In genomic region chr11:36036061-36036695, GRCm38 (mm10) we compare ENCODE assay signal across 10 mouse cellular contexts. TPM values are rescaled to one million over a fixed set of nuclear protein-coding genes. Genes with fewer than 3 reads are reported as not detected.
DNase-seq lines count a peak whose midpoint lies in the region; ATAC-seq and TF ChIP-seq lines count a peak whose summit lies in the region.
"Had no signal": no experiment of that assay in that cellular context is flagged by ENCODE, and none has a peak within 500 bp of the region (broad histone marks: within the 10 kb centered on the region; RNA-seq: fewer than 3 reads in every experiment).

No protein-coding gene starts in this region.

- H3K9ac ChIP-seq in midbrain, embryonic 11.5 days (ENCODE audit: low read length), result no peak overlapping the region
- H3K9ac ChIP-seq in lung, postnatal 0 days (replicated peaks; ENCODE audit: low read depth), result no peak overlapping the region
- H3K9ac ChIP-seq: liver, embryonic 15.5 days had no signal

- intact Hi-C loops in heart, postnatal 25 days (cut with DNase I), result no loop called here

- DNase-seq in midbrain, embryonic 11.5 days (ENCODE audit: low spot score, missing footprints), result peak; percentile 81
- DNase-seq in midbrain, embryonic 10.5 days (ENCODE audit: low spot score), result no peak
- peak; percentile 99 for DNase-seq in fibroblast of lung, adult 2 months (ENCODE audit: low read depth)
- DNase-seq in heart, postnatal 25 days (ENCODE audit: low spot score), result peak; percentile 68
- peak; percentile 82 for DNase-seq in layer of hippocampus, adult 11-12 months (ENCODE audit: low spot score)
- DNase-seq in lung, postnatal 0 days (ENCODE audit: low spot score), result peak; percentile 94
- peak; percentile 72 to 77 for DNase-seq in right cerebral cortex, postnatal 10 days (ENCODE audit: low spot score in 2 of 2)

- no peaks in the 10 kb centered on the region for H3K9me3 ChIP-seq in midbrain, embryonic 11.5 days (ENCODE audit: control insufficient read depth, low read length)
- H3K9me3 ChIP-seq in midbrain, embryonic 10.5 days (replicated peaks), result no peaks in the 10 kb centered on the region
- no peaks in the 10 kb centered on the region for H3K9me3 ChIP-seq in lung, postnatal 0 days (ENCODE audit: low read length)
- H3K9me3 ChIP-seq: liver, embryonic 15.5 days had no signal

- H3K4me2 ChIP-seq in midbrain, embryonic 11.5 days, result no peak overlapping the region
- H3K4me2 ChIP-seq in lung, postnatal 0 days (replicated peaks; ENCODE audit: low read depth, low read length), result no peak overlapping the region
- H3K4me2 ChIP-seq: liver, embryonic 15.5 days had no signal

- peak; percentile 29 for TF ChIP-seq CTCF in lung, postnatal 0 days (IDR thresholded peaks at IDR 0.05)

- peak; percentile 23; the same call in 1 of the 2 replicates for TF ChIP-seq EP300 in lung, postnatal 0 days (IDR thresholded peaks at IDR 0.05)

- H3K36me3 ChIP-seq in midbrain, embryonic 11.5 days (ENCODE audit: control insufficient read depth, insufficient read depth, low read length), result no peaks in the 10 kb centered on the region
- peaks cover 3% of the 10 kb centered on the region; the same call in 1 of the 2 replicates for H3K36me3 ChIP-seq in midbrain, embryonic 10.5 days
- no peaks in the 10 kb centered on the region for H3K36me3 ChIP-seq in lung, postnatal 0 days (ENCODE audit: insufficient read depth, low read length)
- H3K36me3 ChIP-seq: G1E; liver, embryonic 15.5 days had no signal

- H3K27ac ChIP-seq in midbrain, embryonic 11.5 days (ENCODE audit: low read depth, low read length), result no peak overlapping the region
- no peak overlapping the region for H3K27ac ChIP-seq in midbrain, embryonic 10.5 days (replicated peaks)
- H3K27ac ChIP-seq in lung, postnatal 0 days (ENCODE audit: low read length), result peak overlapping the region; percentile 47
- H3K27ac ChIP-seq: liver, embryonic 15.5 days had no signal

- no peak overlapping the region for H3K4me3 ChIP-seq in midbrain, embryonic 11.5 days (ENCODE audit: low read depth, low read length)
- no peak overlapping the region for H3K4me3 ChIP-seq in midbrain, embryonic 10.5 days
- no peak overlapping the region for H3K4me3 ChIP-seq in lung, postnatal 0 days (ENCODE audit: low read depth, low read length)
- H3K4me3 ChIP-seq: liver, embryonic 15.5 days had no signal

- 49% methylated on average over 7 of the region's 7 CpGs for WGBS in midbrain, embryonic 11.5 days
- WGBS in midbrain, embryonic 10.5 days, result 59% methylated on average over 7 of the region's 7 CpGs
- WGBS in lung, postnatal 0 days, result 21% methylated on average over 7 of the region's 7 CpGs

- no peaks in the 10 kb centered on the region for H3K4me1 ChIP-seq in midbrain, embryonic 11.5 days (ENCODE audit: control insufficient read depth, insufficient read depth, low read length)
- peaks cover 5% of the 10 kb centered on the region for H3K4me1 ChIP-seq in midbrain, embryonic 10.5 days
- H3K4me1 ChIP-seq in lung, postnatal 0 days (ENCODE audit: insufficient read depth, low read depth, low read length), result peaks cover 4% of the 10 kb centered on the region; the same call in 1 of the 2 replicates
- H3K4me1 ChIP-seq: liver, embryonic 15.5 days had no signal

- no peak for ATAC-seq in midbrain, embryonic 11.5 days (ENCODE audit: low FRiP score)
- ATAC-seq in lung, postnatal 0 days, result peak; percentile 93
- no peak for ATAC-seq in erythroblast, adult 5-6 weeks (replicated peaks; ENCODE audit: low FRiP score, poor library complexity, severe bottlenecking)

- H3K27me3 ChIP-seq in midbrain, embryonic 11.5 days (ENCODE audit: control insufficient read depth, insufficient read depth, low read length), result no peaks in the 10 kb centered on the region
- peaks cover 13% of the 10 kb centered on the region; the same call in 1 of the 2 replicates for H3K27me3 ChIP-seq in midbrain, embryonic 10.5 days (ENCODE audit: low read depth, poor library complexity, severe bottlenecking)
- H3K27me3 ChIP-seq in lung, postnatal 0 days (replicated peaks; ENCODE audit: insufficient read depth, low read length), result no peaks in the 10 kb centered on the region
- H3K27me3 ChIP-seq: liver, embryonic 15.5 days had no signal

RNA-seq across cellular contexts. Expression of gene Wwc1, which starts 55.9 kb away (rescaled TPM):
- polyA plus RNA-seq in midbrain, embryonic 11.5 days (2014; fragmentation: Nextera tagmentation; extraction: Ambion mirVana), result 6.4 and 8.5 TPM in 2 replicates
- 5.0 and 5.3 TPM in 2 replicates for polyA plus RNA-seq in midbrain, embryonic 10.5 days (2016; fragmentation: Nextera tagmentation; extraction: Ambion mirVana)
- 1 to 10 TPM; 1.3 to 1.5 TPM for total RNA-seq in heart, postnatal 25 days (2021)
- polyA plus RNA-seq in lung, postnatal 0 days (2015; fragmentation: Nextera tagmentation; extraction: Ambion mirVana), result 22.1 and 31.0 TPM in 2 replicates
- total RNA-seq in erythroblast, adult 5-6 weeks (2015; ENCODE audit: low replicate concordance), result not detected in 2 replicates
- not detected in 2 replicates for total RNA-seq in erythroblast, adult 5-6 weeks (2017; ENCODE audit: low replicate concordance)
